Mouse (Mus musculus): ENCODE results near the gene Rtl10.

DNA sequence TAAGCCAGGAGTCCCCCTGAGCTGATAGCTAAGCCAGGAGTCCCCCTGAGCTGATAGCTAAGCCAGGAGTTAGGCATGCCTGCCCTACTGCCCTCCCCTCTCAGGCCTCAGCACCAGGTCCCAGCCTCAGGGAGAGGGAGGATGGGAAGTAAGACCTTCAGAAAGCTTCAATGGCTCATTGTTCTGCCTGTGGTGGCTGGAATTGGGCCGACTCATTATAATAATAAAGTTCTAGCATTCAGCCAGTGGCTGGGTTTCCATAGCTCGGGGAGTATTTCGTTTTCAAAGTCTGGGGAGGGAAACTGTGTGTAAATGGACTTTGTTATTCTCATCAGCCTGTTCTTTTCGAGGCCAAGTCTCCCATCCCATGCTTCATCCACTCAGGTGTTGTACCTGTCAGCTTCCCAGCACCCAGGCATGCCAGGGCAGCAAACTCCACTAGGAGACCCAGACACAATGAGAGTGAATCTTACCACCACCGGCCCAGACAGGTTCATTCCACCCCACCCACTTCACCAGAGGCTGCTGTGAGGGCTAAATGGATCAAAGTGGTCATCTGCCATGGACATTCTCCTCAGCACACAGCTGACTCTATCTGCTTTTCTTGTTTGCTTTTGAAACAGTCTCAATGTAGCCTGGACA, 13.8 kb upstream of the Rtl10 start:
- TF ChIP-seq CTCF (IDR thresholded peaks at IDR 0.05; ENCODE audit: extremely low read depth, insufficient read depth, low read length) (no peak), POLR2A (IDR thresholded peaks at IDR 0.05; ENCODE audit: extremely low read depth, insufficient read depth, low read length) (no peak)

Measured in cortical plate, adult 2 months (tissue).